Mouse (Mus musculus): ENCODE data around the gene Fgfr1op.

The Fgfr1op gene

GRCm38 (mm10) chr17:8225166-8225565 lies 59.9 kb downstream of the Fgfr1op start:
- no peak for DNase-seq (ENCODE audit: low read depth, low spot score)

- DNase-seq (ENCODE audit: low read depth, low spot score), result no peak
Measured at GRCm38 (mm10) chr17:8225746-8226145, 60.4 kb downstream of the Fgfr1op start.

- DNase-seq (ENCODE audit: low read depth, low spot score), result no peak
Measured at GRCm38 (mm10) chr17:8228622-8229021, 63.3 kb downstream of the Fgfr1op start.

- no peak for DNase-seq (ENCODE audit: low read depth, low spot score)
Measured at GRCm38 (mm10) chr17:8229607-8230006, 64.3 kb downstream of the Fgfr1op start.

- DNase-seq (ENCODE audit: low read depth, low spot score), result no peak
Measured at GRCm38 (mm10) chr17:8232089-8232488, 66.8 kb downstream of the Fgfr1op start.

- DNase-seq (ENCODE audit: low read depth, low spot score), result no peak
Measured at GRCm38 (mm10) chr17:8233618-8234214, 68.4 kb downstream of the Fgfr1op start.

- DNase-seq (ENCODE audit: low read depth, low spot score), result no peak
Measured at GRCm38 (mm10) chr17:8234537-8234936, 69.2 kb downstream of the Fgfr1op start.

- DNase-seq (ENCODE audit: low read depth, low spot score), result no peak
Measured at GRCm38 (mm10) chr17:8235743-8236142, 70.4 kb downstream of the Fgfr1op start, which contains the start of gene Ccr6. Ccr6 (plus strand) TSS chr17:8236043.

GRCm38 (mm10) chr17:8238012-8238710 lies 72.9 kb downstream of the Fgfr1op start:
- DNase-seq (ENCODE audit: low read depth, low spot score), result no peak

- no peak for DNase-seq (ENCODE audit: low read depth, low spot score)
Measured at GRCm38 (mm10) chr17:8239561-8239960, 74.3 kb downstream of the Fgfr1op start.

- no peak for DNase-seq (ENCODE audit: low read depth, low spot score)
Measured at GRCm38 (mm10) chr17:8240517-8240916, 75.2 kb downstream of the Fgfr1op start.

GRCm38 (mm10) chr17:8241645-8242044 lies 76.3 kb downstream of the Fgfr1op start:
- no peak for DNase-seq (ENCODE audit: low read depth, low spot score)

- no peak for DNase-seq (ENCODE audit: low read depth, low spot score)
Measured at GRCm38 (mm10) chr17:8242186-8242585, 76.9 kb downstream of the Fgfr1op start.

GRCm38 (mm10) chr17:8244124-8244523 lies 78.8 kb downstream of the Fgfr1op start:
- DNase-seq (ENCODE audit: low read depth, low spot score), result no peak

GRCm38 (mm10) chr17:8246102-8246754 lies 80.9 kb downstream of the Fgfr1op start:
- DNase-seq (ENCODE audit: low read depth, low spot score), result no peak

All from WW6 (cell line).